Mouse (Mus musculus): Measurements from ENCODE around the gene Khnyn.

Gene Khnyn

GRCm38 (mm10) chr14:55873242-55873713 is 11.5 kb upstream of the Khnyn start:
- DNase-seq (ENCODE audit: extremely low spot score, low spot score) = no peak

- peak; percentile 87 for DNase-seq (ENCODE audit: extremely low spot score, low spot score)
These were observed 10.7 kb upstream of the Khnyn start for GRCm38 (mm10) chr14:55873714-55874683.

- no peak for DNase-seq (ENCODE audit: extremely low spot score, low spot score)
These were observed 7.1 kb upstream of the Khnyn start for GRCm38 (mm10) chr14:55877469-55878315.

- no peak for DNase-seq (ENCODE audit: extremely low spot score, low spot score)
These were observed 6.3 kb upstream of the Khnyn start for GRCm38 (mm10) chr14:55878316-55878940.

- DNase-seq (ENCODE audit: extremely low spot score, low spot score) = peak; percentile 48
These were observed 5.1 kb upstream of the Khnyn start for GRCm38 (mm10) chr14:55879623-55880022.

- DNase-seq (ENCODE audit: extremely low spot score, low spot score) = no peak
These were observed 3.8 kb upstream of the Khnyn start for GRCm38 (mm10) chr14:55880982-55881381.

- DNase-seq (ENCODE audit: extremely low spot score, low spot score) = no peak
These were observed 2.5 kb upstream of the Khnyn start for GRCm38 (mm10) chr14:55882171-55882641.

GRCm38 (mm10) chr14:55883149-55883661 is 1.5 kb upstream of the Khnyn start:
- DNase-seq (ENCODE audit: extremely low spot score, low spot score) = no peak

GRCm38 (mm10) chr14:55883663-55884062 is 1.1 kb upstream of the Khnyn start:
- DNase-seq (ENCODE audit: extremely low spot score, low spot score) = no peak

- DNase-seq (ENCODE audit: extremely low spot score, low spot score) = no peak
These were observed 581 bp upstream of the Khnyn start, which contains the start of gene Cbln3 for GRCm38 (mm10) chr14:55884166-55884565. TSS of gene Cbln3 (minus strand) at chr14:55884392.

GRCm38 (mm10) chr14:55885114-55885790 is 505 bp downstream of the Khnyn start:
- no peak for DNase-seq (ENCODE audit: extremely low spot score, low spot score)

GRCm38 (mm10) chr14:55885791-55886271 is 1.1 kb downstream of the Khnyn start:
- no peak for DNase-seq (ENCODE audit: extremely low spot score, low spot score)

- DNase-seq (ENCODE audit: extremely low spot score, low spot score) = no peak
These were observed 2.0 kb downstream of the Khnyn start for GRCm38 (mm10) chr14:55886571-55887382.

- DNase-seq (ENCODE audit: extremely low spot score, low spot score) = no peak
These were observed 12.9 kb downstream of the Khnyn start for GRCm38 (mm10) chr14:55897671-55898070.

GRCm38 (mm10) chr14:55898947-55899346 is 14.2 kb downstream of the Khnyn start:
- DNase-seq (ENCODE audit: extremely low spot score, low spot score) = no peak

- DNase-seq (ENCODE audit: extremely low spot score, low spot score) = peak; percentile 82
These were observed 15.1 kb downstream of the Khnyn start, which contains the start of gene Sdr39u1 for GRCm38 (mm10) chr14:55899701-55900413. TSS of gene Sdr39u1 (minus strand) at chr14:55900293.

- DNase-seq (ENCODE audit: extremely low spot score, low spot score) = no peak
These were observed 15.6 kb downstream of the Khnyn start for GRCm38 (mm10) chr14:55900414-55900755.

- DNase-seq (ENCODE audit: extremely low spot score, low spot score) = no peak
These were observed 20.8 kb downstream of the Khnyn start for GRCm38 (mm10) chr14:55905518-55905917.

GRCm38 (mm10) chr14:55913406-55913805 is 28.7 kb downstream of the Khnyn start:
- DNase-seq (ENCODE audit: extremely low spot score, low spot score) = no peak

Measured in neural tube, embryonic 10.5 days (tissue).